Mouse (Mus musculus) bone marrow macrophage, adult 2 months (primary cell): ENCODE data around the gene Gm11985.

Experiments used
- CTCF ChIP-seq: IDR thresholded peaks from 2 replicates; pipeline ENCODE4 v1.5.1; 2012; ENCODE audit warnings: low read depth, mild to moderate bottlenecking, low read length, moderate library complexity
- POLR2A ChIP-seq: IDR thresholded peaks from 2 replicates; pipeline ENCODE4 v1.6.1; 2012; ENCODE audit warnings: mild to moderate bottlenecking, low read depth, low read length, borderline replicate concordance

GRCm38 (mm10) chr11:7234981-7235609, 46.7 kb upstream of the Gm11985 start:
- no peak for TF ChIP-seq CTCF
- TF ChIP-seq POLR2A = no peak
